Mouse (Mus musculus): ENCODE data around the gene B4gat1. TPM values are rescaled to one million over a fixed set of nuclear protein-coding genes. Genes with fewer than 3 reads are reported as not detected.

B4gat1 gene
- polyA plus RNA-seq (2015; fragmentation: Illumina TruSeq; extraction: RNeasy Lipid Tissue Mini Kit (QIAGEN cat#74804); ENCODE audit: low read depth, low replicate concordance) = 133 TPM

GRCm38 (mm10) chr19:5038709-5039156 lies at the start of gene B4gat1, which contains the start of gene AC124502.3:
B4gat1 (plus strand) TSS chr19:5038826.
AC124502.3 (plus strand) TSS chr19:5038891.

DNA sequence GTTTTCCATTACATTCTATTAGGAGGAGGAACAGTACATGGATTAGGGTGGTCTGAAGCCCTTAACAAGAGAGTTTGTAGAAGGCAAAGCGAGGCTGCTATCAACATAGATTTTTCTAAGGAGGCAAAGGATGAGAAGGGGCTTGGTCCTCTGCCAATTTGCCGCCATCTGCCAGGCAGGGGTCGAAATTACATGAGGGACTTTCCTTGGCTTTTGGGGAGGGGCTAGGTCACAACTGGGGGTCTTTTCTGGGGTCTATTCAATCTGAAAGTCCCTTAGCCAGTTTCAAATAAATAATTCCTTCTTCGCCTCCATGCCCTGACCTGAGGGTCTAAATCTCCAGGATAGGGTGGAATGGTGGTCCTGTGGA lies 48.4 kb upstream of the B4gat1 start, which contains the start of gene Npas4:
TSS of gene Npas4 (minus strand) at position 61 of the 370 bp plus-strand sequence.

DNA sequence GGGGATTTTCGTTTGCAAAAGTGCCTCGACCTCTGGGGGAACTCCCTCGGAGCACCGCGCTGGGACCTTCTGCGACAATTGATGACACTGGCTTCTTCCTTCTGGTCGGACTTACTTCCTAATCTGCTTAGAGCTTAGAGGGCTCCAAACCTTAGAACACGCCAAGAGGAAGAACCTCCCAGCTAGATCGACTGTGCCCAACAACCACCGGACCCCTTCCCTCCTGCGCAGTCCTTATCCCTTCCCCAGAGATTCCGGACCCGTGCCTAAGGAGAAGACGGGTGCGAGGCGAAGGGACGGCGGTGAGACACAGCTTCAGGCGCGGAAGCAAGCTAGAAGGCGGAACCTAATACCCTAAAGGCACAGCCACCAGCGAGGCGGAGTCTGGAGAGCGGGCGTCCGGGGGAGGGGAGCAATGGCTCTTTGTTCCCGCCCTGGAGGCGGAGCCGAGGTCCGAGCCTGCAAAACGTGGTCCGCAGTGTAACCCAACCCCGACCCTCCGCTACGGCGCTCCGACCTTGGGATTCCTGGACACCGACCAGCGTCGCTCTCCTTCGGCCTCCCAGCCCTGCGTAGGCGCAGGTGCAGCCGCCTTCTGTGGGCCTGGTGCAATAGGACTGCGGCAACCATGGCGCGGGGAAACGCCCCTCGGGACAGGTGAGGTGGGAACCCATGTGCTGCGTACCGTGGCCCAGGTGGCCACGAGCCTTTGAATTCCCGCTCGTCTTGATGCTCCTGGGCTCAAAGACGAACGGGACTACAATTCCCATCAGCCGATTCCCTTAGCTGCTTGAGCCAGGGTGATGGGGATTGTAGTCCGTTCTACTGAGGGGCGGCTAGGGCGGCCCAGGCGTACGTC lies 14.8 kb upstream of the B4gat1 start, which contains the start of gene Slc29a2:
TSS of gene Slc29a2 (plus strand) at position 240 of the 859 bp plus-strand sequence.

DNA sequence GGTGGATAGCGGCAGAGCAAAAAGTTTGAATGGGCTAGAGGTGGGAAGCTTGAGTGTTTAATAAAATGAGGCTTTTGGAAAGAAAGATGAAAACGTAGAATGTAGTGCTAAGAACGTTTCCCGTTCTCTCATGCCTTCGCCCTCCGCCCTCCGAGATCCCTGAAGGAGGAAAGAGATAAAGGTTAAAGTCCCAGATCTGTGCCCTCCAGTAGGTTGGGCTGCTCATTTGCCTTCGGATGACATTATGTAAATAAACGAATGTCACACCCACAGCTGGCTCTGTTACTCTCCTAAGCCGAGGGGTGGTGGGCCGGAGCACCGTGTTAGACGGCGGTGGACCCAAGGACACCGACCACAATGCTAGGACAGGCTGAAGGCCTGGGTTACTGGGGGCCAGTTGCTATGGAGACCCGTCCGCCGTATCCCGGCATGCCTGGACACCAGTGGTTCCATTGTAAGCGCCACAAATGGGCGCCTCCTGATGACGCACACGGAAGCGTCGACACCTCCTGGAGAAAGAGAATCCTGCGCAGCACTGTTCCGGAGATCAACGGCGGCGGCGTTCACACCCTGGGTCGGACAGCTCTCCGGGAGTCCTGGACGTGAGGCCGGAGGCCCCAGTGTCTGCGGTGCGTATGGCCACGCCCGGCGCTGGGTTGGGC lies 2.4 kb downstream of the B4gat1 start, which contains the start of gene Brms1:
TSS of gene Brms1 (plus strand) at position 493 of the 662 bp plus-strand sequence.

GRCm38 (mm10) chr19:5050047-5050905 lies 11.7 kb downstream of the B4gat1 start, which contains the start of gene Rin1:
Rin1 (plus strand) TSS chr19:5050481.

DNA sequence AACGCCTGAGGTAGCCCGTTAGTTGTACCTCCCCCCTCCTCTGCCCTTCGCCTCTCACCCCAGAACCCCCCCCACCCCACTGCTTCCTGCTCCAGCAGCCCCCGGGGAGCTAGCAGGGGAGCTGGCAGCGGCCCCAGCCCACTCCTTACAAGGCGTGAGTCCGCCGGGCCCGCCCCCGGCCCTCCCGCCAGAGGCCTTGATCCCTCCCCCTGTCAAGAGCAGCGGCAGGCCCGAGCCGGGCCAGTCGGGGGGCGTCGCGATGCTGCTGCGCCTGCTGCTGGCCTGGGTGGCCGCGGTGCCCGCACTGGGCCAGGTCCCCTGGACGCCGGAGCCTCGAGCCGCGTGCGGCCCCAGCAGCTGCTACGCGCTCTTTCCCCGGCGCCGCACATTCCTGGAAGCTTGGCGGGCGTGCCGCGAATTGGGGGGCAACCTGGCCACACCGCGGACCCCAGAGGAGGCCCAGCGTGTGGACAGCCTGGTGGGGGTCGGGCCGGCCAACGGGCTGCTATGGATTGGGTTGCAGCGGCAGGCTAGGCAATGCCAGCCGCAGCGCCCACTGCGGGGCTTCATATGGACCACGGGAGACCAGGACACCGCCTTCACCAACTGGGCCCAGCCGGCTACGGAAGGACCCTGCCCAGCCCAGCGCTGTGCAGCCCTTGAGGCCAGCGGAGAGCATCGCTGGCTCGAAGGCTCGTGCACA lies 29.4 kb downstream of the B4gat1 start, which contains the start of gene Cd248:
TSS of gene Cd248 (plus strand) at position 212 of the 703 bp plus-strand sequence.

DNA sequence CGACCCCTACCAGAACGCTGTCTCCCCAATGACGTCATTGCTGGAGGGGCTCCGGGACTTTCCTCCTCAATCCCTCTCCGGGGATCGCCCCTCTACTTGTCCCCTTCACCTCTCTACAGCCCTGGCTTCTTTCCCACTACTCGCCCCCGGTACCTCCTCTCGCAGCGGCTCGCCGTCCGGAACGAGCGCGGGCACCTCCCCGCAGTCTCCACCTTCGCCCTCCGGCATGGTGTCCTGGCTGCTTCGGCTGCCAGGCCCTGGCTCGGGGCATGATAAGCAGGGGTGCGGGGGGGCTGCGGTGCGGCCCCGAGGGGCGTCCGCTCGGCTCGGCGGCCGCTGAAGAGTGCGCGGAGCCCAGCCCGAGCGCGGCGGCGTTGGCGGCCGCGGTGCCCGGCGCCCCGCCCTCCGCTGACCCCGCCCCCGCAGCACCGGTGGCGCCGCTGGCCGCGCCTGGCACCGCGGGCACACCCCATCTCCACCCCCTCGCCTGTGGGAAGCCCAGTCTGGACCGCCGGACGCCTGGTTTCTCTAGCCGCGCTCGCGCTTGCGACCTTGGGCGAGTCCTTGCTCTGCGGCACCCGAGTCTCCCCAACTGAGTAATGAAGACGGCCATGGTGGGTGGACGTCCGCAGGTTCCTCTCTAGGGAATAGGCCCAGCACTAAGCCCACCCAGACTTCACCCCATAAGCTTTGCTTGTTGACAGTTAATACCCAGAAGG lies 46.7 kb downstream of the B4gat1 start, which contains the start of gene Tmem151a:
TSS of gene Tmem151a (minus strand) at position 387 of the 719 bp plus-strand sequence.

DNA sequence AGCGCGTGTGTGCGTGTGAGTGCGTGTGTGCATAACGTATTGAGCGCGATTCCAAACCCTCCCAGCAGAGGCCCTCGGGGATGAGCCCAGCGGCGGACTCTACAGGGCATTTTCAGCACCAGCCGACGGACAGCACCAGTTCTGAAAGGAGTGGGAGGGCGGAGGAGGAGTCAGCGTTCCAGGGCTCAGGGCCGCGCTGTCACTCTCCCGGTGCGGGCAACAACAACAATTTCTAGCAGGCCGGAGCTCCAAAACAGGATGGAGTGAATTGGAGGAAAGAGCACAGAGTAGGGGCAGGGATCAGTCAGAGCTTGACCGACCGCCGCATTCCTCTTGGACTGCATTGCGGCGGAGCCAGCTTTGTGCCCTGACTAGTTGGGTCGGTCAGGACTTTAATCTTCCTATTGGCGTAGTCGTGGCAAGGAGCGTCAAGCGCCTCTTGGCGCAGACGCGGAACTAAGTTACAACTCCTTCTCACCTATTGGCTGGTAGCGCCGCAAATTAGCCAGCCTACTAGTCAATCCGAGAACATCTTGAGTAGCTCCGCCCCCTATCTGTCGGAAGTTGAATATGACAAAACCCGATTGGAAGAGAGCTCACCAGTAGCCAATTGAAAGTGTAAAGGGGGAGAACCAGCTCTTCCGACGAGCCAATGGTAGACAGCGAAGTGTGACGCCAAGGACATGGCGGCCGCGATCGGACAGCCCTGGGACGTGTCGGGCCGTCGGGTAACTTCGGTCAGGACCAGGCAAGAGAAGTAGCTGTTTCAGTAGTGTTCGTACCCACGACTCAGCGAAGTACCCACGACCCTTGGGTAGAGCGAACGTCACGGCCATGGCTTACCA lies 49.5 kb downstream of the B4gat1 start, which contains the start of gene Yif1a:
TSS of gene Yif1a (plus strand) at position 655 of the 845 bp plus-strand sequence.

Other genes with a start within 250 kb of the B4gat1 start
- 41.4 TPM for gene Rbm4, start 244.9 kb upstream of the B4gat1 start, polyA plus RNA-seq (2015; fragmentation: Illumina TruSeq; extraction: RNeasy Lipid Tissue Mini Kit (QIAGEN cat#74804); ENCODE audit: low read depth, low replicate concordance)
- 15.5 TPM for gene Gm21992, start 227.2 kb upstream of the B4gat1 start, polyA plus RNA-seq (2015; fragmentation: Illumina TruSeq; extraction: RNeasy Lipid Tissue Mini Kit (QIAGEN cat#74804); ENCODE audit: low read depth, low replicate concordance)
- gene Rbm14, start 227.2 kb upstream of the B4gat1 start, polyA plus RNA-seq (2015; fragmentation: Illumina TruSeq; extraction: RNeasy Lipid Tissue Mini Kit (QIAGEN cat#74804); ENCODE audit: low read depth, low replicate concordance) = 18.0 TPM
- gene Ccs, start 199.5 kb upstream of the B4gat1 start, polyA plus RNA-seq (2015; fragmentation: Illumina TruSeq; extraction: RNeasy Lipid Tissue Mini Kit (QIAGEN cat#74804); ENCODE audit: low read depth, low replicate concordance) = 37.6 TPM
- 1.8 TPM for gene Ccdc87, start 199.5 kb upstream of the B4gat1 start, polyA plus RNA-seq (2015; fragmentation: Illumina TruSeq; extraction: RNeasy Lipid Tissue Mini Kit (QIAGEN cat#74804); ENCODE audit: low read depth, low replicate concordance)
- gene Ctsf, start 183.7 kb upstream of the B4gat1 start, polyA plus RNA-seq (2015; fragmentation: Illumina TruSeq; extraction: RNeasy Lipid Tissue Mini Kit (QIAGEN cat#74804); ENCODE audit: low read depth, low replicate concordance) = 85.3 TPM
- gene Actn3, start 160.9 kb upstream of the B4gat1 start, polyA plus RNA-seq (2015; fragmentation: Illumina TruSeq; extraction: RNeasy Lipid Tissue Mini Kit (QIAGEN cat#74804); ENCODE audit: low read depth, low replicate concordance) = 1.2 TPM
- gene Zdhhc24, start 160.2 kb upstream of the B4gat1 start, polyA plus RNA-seq (2015; fragmentation: Illumina TruSeq; extraction: RNeasy Lipid Tissue Mini Kit (QIAGEN cat#74804); ENCODE audit: low read depth, low replicate concordance) = 23.6 TPM
- gene Bbs1, start 132.2 kb upstream of the B4gat1 start, polyA plus RNA-seq (2015; fragmentation: Illumina TruSeq; extraction: RNeasy Lipid Tissue Mini Kit (QIAGEN cat#74804); ENCODE audit: low read depth, low replicate concordance) = 26.4 TPM
- 45.4 TPM for gene Dpp3, start 110.5 kb upstream of the B4gat1 start, polyA plus RNA-seq (2015; fragmentation: Illumina TruSeq; extraction: RNeasy Lipid Tissue Mini Kit (QIAGEN cat#74804); ENCODE audit: low read depth, low replicate concordance)
- gene Peli3, start 95.7 kb upstream of the B4gat1 start, polyA plus RNA-seq (2015; fragmentation: Illumina TruSeq; extraction: RNeasy Lipid Tissue Mini Kit (QIAGEN cat#74804); ENCODE audit: low read depth, low replicate concordance) = 16.6 TPM
- 106 TPM for gene Mrpl11, start 76.7 kb upstream of the B4gat1 start, polyA plus RNA-seq (2015; fragmentation: Illumina TruSeq; extraction: RNeasy Lipid Tissue Mini Kit (QIAGEN cat#74804); ENCODE audit: low read depth, low replicate concordance)
- 12.4 TPM for gene Npas4, start 48.5 kb upstream of the B4gat1 start, polyA plus RNA-seq (2015; fragmentation: Illumina TruSeq; extraction: RNeasy Lipid Tissue Mini Kit (QIAGEN cat#74804); ENCODE audit: low read depth, low replicate concordance)
- 14.1 TPM for gene Slc29a2, start 15.0 kb upstream of the B4gat1 start, polyA plus RNA-seq (2015; fragmentation: Illumina TruSeq; extraction: RNeasy Lipid Tissue Mini Kit (QIAGEN cat#74804); ENCODE audit: low read depth, low replicate concordance)
- 3.9 TPM for gene AC124502.3, start 65 bp downstream of the B4gat1 start, polyA plus RNA-seq (2015; fragmentation: Illumina TruSeq; extraction: RNeasy Lipid Tissue Mini Kit (QIAGEN cat#74804); ENCODE audit: low read depth, low replicate concordance)
- gene Brms1, start 2.5 kb downstream of the B4gat1 start, polyA plus RNA-seq (2015; fragmentation: Illumina TruSeq; extraction: RNeasy Lipid Tissue Mini Kit (QIAGEN cat#74804); ENCODE audit: low read depth, low replicate concordance) = 31.7 TPM
- gene Rin1, start 11.7 kb downstream of the B4gat1 start, polyA plus RNA-seq (2015; fragmentation: Illumina TruSeq; extraction: RNeasy Lipid Tissue Mini Kit (QIAGEN cat#74804); ENCODE audit: low read depth, low replicate concordance) = 38.7 TPM
- gene Cd248, start 29.3 kb downstream of the B4gat1 start, polyA plus RNA-seq (2015; fragmentation: Illumina TruSeq; extraction: RNeasy Lipid Tissue Mini Kit (QIAGEN cat#74804); ENCODE audit: low read depth, low replicate concordance) = 3.2 TPM
- gene Tmem151a, start 46.7 kb downstream of the B4gat1 start, polyA plus RNA-seq (2015; fragmentation: Illumina TruSeq; extraction: RNeasy Lipid Tissue Mini Kit (QIAGEN cat#74804); ENCODE audit: low read depth, low replicate concordance) = 107 TPM
- gene Yif1a, start 49.7 kb downstream of the B4gat1 start, polyA plus RNA-seq (2015; fragmentation: Illumina TruSeq; extraction: RNeasy Lipid Tissue Mini Kit (QIAGEN cat#74804); ENCODE audit: low read depth, low replicate concordance) = 32.8 TPM
- 266 TPM for gene Cnih2, start 59.7 kb downstream of the B4gat1 start, polyA plus RNA-seq (2015; fragmentation: Illumina TruSeq; extraction: RNeasy Lipid Tissue Mini Kit (QIAGEN cat#74804); ENCODE audit: low read depth, low replicate concordance)
- gene Rab1b, start 68.2 kb downstream of the B4gat1 start, polyA plus RNA-seq (2015; fragmentation: Illumina TruSeq; extraction: RNeasy Lipid Tissue Mini Kit (QIAGEN cat#74804); ENCODE audit: low read depth, low replicate concordance) = 157 TPM
- 211 TPM for gene Klc2, start 79.7 kb downstream of the B4gat1 start, polyA plus RNA-seq (2015; fragmentation: Illumina TruSeq; extraction: RNeasy Lipid Tissue Mini Kit (QIAGEN cat#74804); ENCODE audit: low read depth, low replicate concordance)
- gene Pacs1, start 234.3 kb downstream of the B4gat1 start, polyA plus RNA-seq (2015; fragmentation: Illumina TruSeq; extraction: RNeasy Lipid Tissue Mini Kit (QIAGEN cat#74804); ENCODE audit: low read depth, low replicate concordance) = 37.4 TPM